Mouse (Mus musculus) lung, embryonic 15.5 days (tissue): ENCODE results near the gene Acadvl. TPM values are rescaled to one million over a fixed set of nuclear protein-coding genes. Genes with fewer than 3 reads are reported as not detected.
A peak's percentile ranks its signal among the peaks of the same experiment; 100 is the strongest.

Experiments used
- ATAC-seq: fragments of 200-750 bp; cut with Nextera tagmentation; 2 replicates; pipeline ENCODE4 v1.8.0; 2017; ENCODE audit warnings: moderate number of reproducible peaks, borderline replicate concordance; ENCODE audit not compliant: low FRiP score, low TSS enrichment; ENCODE audit errors: extremely low read depth
- H3K27ac ChIP-seq: fragments of 300-500 bp; sonication (generic); 2 replicates; pipeline ENCODE4 v1.5.1; 2015; ENCODE audit warnings: moderate library complexity, mild to moderate bottlenecking, inconsistent platforms
- H3K27me3 ChIP-seq: fragments of 300-500 bp; sonication (generic); 2 replicates; pipeline ENCODE4 v1.6.1; 2015; ENCODE audit warnings: inconsistent platforms
- H3K36me3 ChIP-seq: fragments of 300-500 bp; sonication (generic); 2 replicates; pipeline ENCODE4 v1.6.1; 2015; ENCODE audit warnings: inconsistent platforms
- H3K4me1 ChIP-seq: fragments of 300-500 bp; sonication (generic); 2 replicates; pipeline ENCODE4 v1.6.1; 2015; ENCODE audit warnings: inconsistent platforms
- H3K4me2 ChIP-seq: fragments of 300-500 bp; sonication (generic); 2 replicates; pipeline ENCODE4 v1.6.1; 2015; ENCODE audit warnings: inconsistent platforms, mild to moderate bottlenecking, moderate library complexity
- H3K4me3 ChIP-seq: fragments of 300-500 bp; sonication (generic); 2 replicates; pipeline ENCODE4 v1.5.1; 2015; ENCODE audit warnings: mild to moderate bottlenecking, inconsistent platforms
- H3K9ac ChIP-seq: fragments of 300-500 bp; sonication (generic); 2 replicates; pipeline ENCODE4 v1.6.1; 2015; ENCODE audit warnings: inconsistent platforms
- H3K9me3 ChIP-seq: fragments of 300-500 bp; sonication (generic); 2 replicates; pipeline ENCODE4 v1.6.1; 2016; ENCODE audit warnings: inconsistent platforms
- WGBS: fragments of 180-500 bp; shearing (Covaris S2); methylation state at CpG from one replicate; pipeline ENCODE4 v1.1.7; 2015; 5-methylcytosine and 5-hydroxymethylcytosine counted together
- polyA plus RNA-seq: library from polyadenylated mRNA; unstranded; fragments of >200 nt; fragmentation: Nextera tagmentation; extraction: Ambion mirVana; gene quantifications from 2 replicates; pipeline ENCODE4 v1.2.1, GENCODE M21; 2015

Gene Acadvl
- polyA plus RNA-seq, 1 experiment from 2014 or later: 81.3 TPM

DNA sequence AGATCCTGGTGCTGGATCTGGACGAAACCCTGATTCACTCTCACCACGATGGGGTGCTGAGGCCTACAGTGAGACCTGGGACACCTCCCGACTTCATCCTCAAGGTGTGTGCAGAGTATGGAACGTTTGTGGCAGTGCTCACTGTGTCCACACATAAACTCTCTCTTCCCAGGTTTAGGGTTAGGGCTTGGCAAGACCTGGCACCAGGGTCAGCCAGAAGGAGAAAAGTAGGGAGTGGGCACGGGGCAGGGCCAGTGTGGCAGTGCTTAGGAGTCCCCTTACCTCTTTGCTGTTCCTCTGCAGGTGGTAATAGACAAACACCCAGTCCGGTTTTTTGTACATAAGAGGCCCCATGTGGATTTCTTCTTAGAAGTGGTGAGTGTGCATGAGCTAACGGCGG, 30.8 kb downstream of the Acadvl start:
- 83% methylated on average over 8 of the region's 8 CpGs for WGBS
- Histone ChIP-seq H3K4me1 (peaks cover 25% of the 10 kb centered on the region), H3K27me3 (no peaks in the 10 kb centered on the region), H3K4me3 (no peak overlapping the region), H3K4me2 (no peak overlapping the region), H3K9ac (no peak overlapping the region), H3K36me3 (peaks cover 55% of the 10 kb centered on the region), H3K27ac (no peak overlapping the region), H3K9me3 (no peaks in the 10 kb centered on the region)
- no peak for ATAC-seq

DNA sequence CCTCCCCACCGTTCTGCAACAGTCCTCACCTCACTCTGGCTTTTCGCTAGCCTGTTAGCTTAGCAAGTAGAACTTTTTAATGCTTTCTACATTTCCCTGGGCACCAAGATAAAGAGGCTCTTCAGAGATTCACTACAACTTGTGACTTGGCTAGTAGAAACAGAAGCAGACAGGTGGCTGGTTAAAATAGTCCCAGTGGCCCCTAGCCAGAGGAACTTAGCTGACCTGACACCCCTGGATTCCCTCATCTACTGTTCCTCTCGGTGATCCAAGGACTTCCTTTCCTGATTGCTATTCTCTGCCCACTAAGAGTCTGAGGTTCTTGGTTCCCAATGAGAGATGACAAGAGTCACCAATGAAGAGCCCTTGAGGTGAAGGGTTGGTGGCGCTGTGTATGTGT, 31.8 kb downstream of the Acadvl start:
- ATAC-seq: no peak
- Histone ChIP-seq H3K27ac (no peak overlapping the region), H3K36me3 (peaks cover 50% of the 10 kb centered on the region), H3K9ac (peak overlapping the region; percentile 93; the same call in 1 of the 2 replicates), H3K9me3 (no peaks in the 10 kb centered on the region), H3K4me3 (peak overlapping the region; percentile 98), H3K4me1 (peaks cover 32% of the 10 kb centered on the region), H3K4me2 (peak overlapping the region; percentile 67), H3K27me3 (no peaks in the 10 kb centered on the region)
- WGBS: 72% methylated on average over 4 of the region's 4 CpGs

DNA sequence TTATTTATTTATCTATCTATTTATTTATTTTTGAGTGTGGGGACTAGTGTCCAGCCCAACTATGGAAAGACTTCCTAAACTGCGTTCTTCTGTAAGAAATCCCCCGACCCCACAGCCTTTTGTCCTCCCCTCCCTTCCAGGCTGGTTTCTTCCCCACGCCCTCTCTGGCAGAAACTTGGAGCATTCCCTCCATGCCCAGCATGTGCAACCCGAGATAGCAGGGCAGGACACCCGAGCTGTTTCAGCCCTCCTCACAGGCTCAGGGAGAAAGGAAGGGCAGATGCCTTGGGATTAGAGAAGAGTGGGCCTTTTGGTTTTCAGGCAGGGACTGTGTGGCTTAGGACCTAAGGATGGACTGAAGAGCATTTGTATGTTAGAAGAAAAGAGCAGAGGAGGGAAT, 32.3 kb downstream of the Acadvl start:
- no peak for ATAC-seq
- H3K36me3 ChIP-seq: peaks cover 49% of the 10 kb centered on the region
- WGBS: 20% methylated on average over 5 of the region's 5 CpGs

DNA sequence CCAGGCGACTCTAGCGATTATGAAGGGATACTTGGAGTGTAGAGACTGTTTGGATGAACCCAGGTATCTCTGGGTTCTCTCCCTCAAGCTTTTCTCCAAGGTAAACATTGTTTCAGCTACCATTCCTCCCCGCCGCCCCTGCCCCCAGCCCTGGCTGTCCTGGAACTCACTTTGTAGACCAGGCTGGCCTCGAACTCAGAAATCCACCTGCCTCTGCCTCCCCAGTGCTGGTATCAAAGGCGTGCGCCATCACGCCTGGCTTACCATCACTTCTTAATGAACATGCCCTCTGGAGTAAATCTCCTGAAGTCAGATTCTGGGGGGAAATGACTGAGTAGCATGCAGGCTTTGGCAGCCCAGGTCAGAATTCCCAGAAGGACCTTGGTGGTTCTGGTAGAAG, 33.0 kb downstream of the Acadvl start, which contains the start of gene Elp5:
Gene Elp5, minus strand, starts transcription at position 293 of the 400 bp plus-strand sequence.
- H3K4me3 ChIP-seq: peak within 1 kb of the TSS; percentile 98
- peak within 1 kb of the TSS; percentile 67 for H3K4me2 ChIP-seq
- no peaks in the 10 kb centered on the region for H3K9me3 ChIP-seq
- H3K27ac ChIP-seq: peak within 1 kb of the TSS; percentile 100
- 36% methylated on average over 8 of the region's 8 CpGs for WGBS
- peaks cover 32% of the 10 kb centered on the region for H3K4me1 ChIP-seq
- no peaks in the 10 kb centered on the region for H3K27me3 ChIP-seq
- ATAC-seq: no peak
- peak within 1 kb of the TSS; percentile 93 for H3K9ac ChIP-seq
- peaks cover 48% of the 10 kb centered on the region for H3K36me3 ChIP-seq

More for the DNA sequence above, 32.3 kb downstream of the Acadvl start:
- Histone ChIP-seq H3K4me3 (peak overlapping the region; percentile 98), H3K4me1 (peaks cover 32% of the 10 kb centered on the region), H3K27ac (no peak overlapping the region), H3K4me2 (peak overlapping the region; percentile 67), H3K9me3 (no peaks in the 10 kb centered on the region), H3K9ac (peak overlapping the region; percentile 93), H3K27me3 (no peaks in the 10 kb centered on the region)

DNA sequence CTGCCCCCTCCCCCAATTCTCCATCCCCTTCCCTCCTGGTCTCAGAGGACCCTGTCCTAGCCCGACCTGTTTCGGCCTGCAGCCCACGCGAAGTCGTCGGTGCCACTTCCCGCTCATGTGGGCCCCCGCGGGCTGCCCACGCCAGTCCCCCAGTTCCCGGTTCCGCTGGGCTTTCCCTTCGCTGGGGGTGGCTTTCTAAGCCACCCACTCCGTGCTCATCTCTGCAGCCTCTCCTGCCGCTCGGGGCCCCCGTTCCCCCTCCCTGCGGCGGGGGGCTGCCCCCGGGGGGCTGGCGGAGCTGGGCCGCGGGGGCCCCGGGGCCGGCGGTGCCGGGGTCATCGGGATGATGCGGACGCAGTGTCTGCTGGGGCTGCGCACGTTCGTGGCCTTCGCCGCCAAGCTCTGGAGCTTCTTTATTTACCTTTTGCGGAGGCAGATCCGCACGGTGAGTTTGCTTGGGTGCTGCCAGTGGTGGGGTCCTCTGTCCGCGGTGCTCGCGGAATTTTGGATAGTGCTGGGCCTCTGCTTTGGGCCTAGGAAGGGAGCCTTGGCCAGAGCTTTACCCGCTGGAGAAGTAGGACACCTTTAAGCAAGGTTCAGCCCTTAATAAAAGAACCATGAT, 34.0 kb downstream of the Acadvl start, which contains the start of gene Ctdnep1:
Gene Ctdnep1, plus strand, starts transcription at position 16 of the 622 bp plus-strand sequence.
- H3K9ac ChIP-seq: peak within 1 kb of the TSS; percentile 93
- H3K4me1 ChIP-seq: peaks cover 32% of the 10 kb centered on the region
- peak within 1 kb of the TSS; percentile 100 for H3K27ac ChIP-seq
- peaks cover 46% of the 10 kb centered on the region for H3K36me3 ChIP-seq
- H3K4me3 ChIP-seq: peak within 1 kb of the TSS; percentile 98
- H3K27me3 ChIP-seq: no peaks in the 10 kb centered on the region
- peak within 1 kb of the TSS; percentile 81 for H3K4me2 ChIP-seq
- H3K9me3 ChIP-seq: no peaks in the 10 kb centered on the region
- ATAC-seq: peak; percentile 46; the same call in 1 of the 2 replicates
- under 1% methylated on average over 41 of the region's 43 CpGs for whole genome bisulfite sequencing

DNA sequence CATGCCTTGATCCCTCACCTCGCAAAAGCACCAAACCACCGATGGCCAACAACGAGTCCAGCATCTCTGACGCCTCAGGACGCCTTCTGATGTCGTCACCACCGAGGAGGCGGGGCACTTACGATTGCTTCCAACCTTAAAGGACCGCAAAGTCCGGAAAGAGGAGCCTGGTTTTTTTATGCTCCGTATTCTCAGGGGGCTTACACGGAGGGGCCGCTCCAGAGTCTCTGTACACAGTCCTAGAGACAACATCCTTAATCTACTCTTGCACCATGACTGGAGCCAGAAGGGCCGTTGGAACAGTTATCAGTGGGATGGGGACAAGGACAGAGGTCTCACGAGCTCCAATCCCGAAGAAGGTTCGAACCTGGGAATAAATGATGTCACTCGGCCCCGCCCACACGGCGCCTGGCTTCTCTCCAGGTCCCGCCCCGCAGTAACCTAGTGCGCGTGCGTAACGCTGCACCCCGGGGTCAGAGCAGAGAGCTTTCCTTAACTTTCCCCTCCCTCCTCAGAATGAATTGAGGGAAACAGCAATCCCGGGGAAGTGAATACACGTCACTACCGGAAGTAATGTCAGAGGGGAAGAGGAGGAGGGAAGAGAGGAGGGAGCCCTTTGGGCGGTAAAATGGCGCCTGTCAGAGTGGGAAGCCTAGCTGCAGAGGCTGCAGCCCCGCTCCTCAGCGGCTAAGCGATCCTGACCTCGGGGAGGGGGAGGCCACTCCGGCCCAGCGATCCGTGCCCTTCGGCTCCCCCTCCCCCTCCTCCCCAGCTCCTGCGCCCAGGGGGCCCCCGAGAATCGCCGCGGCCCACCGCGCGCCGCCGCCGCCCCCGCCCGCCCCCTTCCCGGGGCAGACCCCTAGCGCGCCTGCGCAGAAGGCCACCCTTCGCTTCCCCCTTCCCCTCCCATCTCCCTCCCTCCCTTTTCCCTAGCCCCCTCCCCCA, 34.7 kb downstream of the Acadvl start:
- Histone ChIP-seq H3K9me3 (no peaks in the 10 kb centered on the region), H3K27ac (peak overlapping the region; percentile 100), H3K4me3 (peak overlapping the region; percentile 98), H3K4me2 (peak overlapping the region; percentile 81), H3K27me3 (no peaks in the 10 kb centered on the region), H3K36me3 (peaks cover 45% of the 10 kb centered on the region), H3K4me1 (peaks cover 32% of the 10 kb centered on the region), H3K9ac (peak overlapping the region; percentile 93)
- WGBS: under 1% methylated on average over 41 of the region's 60 CpGs
- ATAC-seq: peak; percentile 95

DNA sequence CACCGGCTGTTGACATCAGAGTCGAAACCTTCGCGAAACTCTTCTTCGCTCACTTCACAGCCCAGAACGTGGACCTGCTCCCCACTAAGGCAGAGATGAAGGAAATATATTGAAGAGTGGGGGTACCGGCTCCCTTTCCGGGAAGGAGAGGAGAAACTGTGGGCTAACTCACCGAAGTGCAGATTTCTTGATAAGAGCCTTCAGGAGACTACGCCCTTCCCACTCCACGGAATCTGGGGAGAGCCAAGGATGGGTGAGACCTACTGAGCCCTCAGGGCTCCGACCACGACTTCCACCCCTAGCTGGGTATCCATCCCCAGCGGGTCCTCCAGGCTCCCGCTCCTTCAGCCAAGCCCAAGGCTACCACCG, 35.4 kb downstream of the Acadvl start:
- peak overlapping the region; percentile 100 for H3K27ac ChIP-seq
- H3K36me3 ChIP-seq: peaks cover 45% of the 10 kb centered on the region
- WGBS: 2% methylated on average over 16 of the region's 16 CpGs
- peak overlapping the region; percentile 81 for H3K9ac ChIP-seq
- H3K4me2 ChIP-seq: peak overlapping the region; percentile 81
- H3K4me3 ChIP-seq: peak overlapping the region; percentile 98
- H3K9me3 ChIP-seq: no peaks in the 10 kb centered on the region
- no peak; the same call in 1 of the 2 replicates for ATAC-seq
- peaks cover 32% of the 10 kb centered on the region for H3K4me1 ChIP-seq
- H3K27me3 ChIP-seq: no peaks in the 10 kb centered on the region

DNA sequence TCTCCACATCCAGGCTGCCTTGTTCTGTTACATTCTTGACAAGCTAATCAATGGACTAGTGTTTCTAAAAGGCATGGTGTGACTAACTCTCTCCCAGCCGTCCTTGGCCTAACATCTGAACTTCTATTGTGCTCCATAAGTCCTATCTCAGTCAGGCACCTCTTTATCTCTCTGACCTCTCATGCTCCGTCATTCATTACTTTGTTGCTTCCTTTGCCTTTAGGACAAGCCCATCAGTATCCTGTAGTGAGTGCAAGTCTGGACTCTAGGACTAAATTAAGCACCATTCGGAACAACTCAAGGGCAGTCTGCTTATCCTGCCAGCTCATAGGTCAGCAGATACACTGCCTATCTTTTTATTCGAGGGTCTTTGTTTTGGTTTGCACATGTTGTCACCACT, 38.9 kb downstream of the Acadvl start:
- 79% methylated on average over 4 of the region's 4 CpGs for WGBS
- no peak overlapping the region for H3K27ac ChIP-seq
- H3K27me3 ChIP-seq: no peaks in the 10 kb centered on the region
- ATAC-seq: no peak
- H3K4me3 ChIP-seq: no peak overlapping the region
- no peak overlapping the region for H3K4me2 ChIP-seq
- peaks cover 10% of the 10 kb centered on the region for H3K4me1 ChIP-seq
- H3K9me3 ChIP-seq: no peaks in the 10 kb centered on the region
- peaks cover 57% of the 10 kb centered on the region for H3K36me3 ChIP-seq
- no peak overlapping the region for H3K9ac ChIP-seq

DNA sequence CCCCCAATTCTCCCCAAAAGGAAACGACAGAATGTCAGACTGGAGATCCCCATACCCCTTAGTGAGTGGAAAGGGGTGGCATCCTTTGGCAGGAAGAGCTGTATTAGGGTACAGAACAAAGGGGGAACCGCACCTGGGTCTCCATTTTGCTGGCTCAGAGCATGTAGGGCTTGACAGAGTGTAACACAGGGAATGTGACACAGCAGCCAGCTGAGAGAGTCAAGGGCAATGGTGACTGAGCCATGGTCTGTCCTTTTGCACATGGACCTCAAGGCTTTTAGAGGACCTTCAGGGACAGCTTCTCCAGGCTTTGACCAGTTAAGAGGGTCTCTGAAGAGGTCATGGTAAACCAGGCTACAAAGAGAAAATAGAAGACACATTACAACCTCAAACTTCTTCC, 40.3 kb downstream of the Acadvl start:
- Histone ChIP-seq H3K9me3 (no peaks in the 10 kb centered on the region), H3K27me3 (no peaks in the 10 kb centered on the region), H3K4me2 (no peak overlapping the region), H3K4me3 (no peak overlapping the region), H3K4me1 (peaks cover 10% of the 10 kb centered on the region), H3K27ac (no peak overlapping the region), H3K36me3 (peaks cover 65% of the 10 kb centered on the region), H3K9ac (no peak overlapping the region)
- ATAC-seq: no peak
- 91% methylated on average over 2 of the region's 2 CpGs for WGBS

DNA sequence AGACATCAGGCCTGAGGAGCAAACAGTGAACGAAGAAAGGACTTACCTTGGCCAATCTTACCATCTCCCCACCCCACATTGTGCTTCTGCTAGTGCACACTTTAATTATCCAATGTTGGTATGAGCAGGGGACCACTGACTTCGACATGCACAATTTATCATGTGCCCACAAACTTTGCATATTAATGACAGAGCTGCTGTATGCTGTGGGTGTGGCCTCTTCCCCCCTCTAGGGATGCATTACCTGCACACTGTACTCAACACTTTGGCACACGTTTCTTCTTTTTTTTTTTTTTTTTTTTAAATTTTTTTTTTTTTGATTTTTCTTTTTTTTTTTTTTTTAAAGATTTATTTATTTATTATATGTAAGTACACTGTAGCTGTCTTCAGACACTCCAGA, 44.4 kb downstream of the Acadvl start:
- Histone ChIP-seq H3K36me3 (peaks cover 56% of the 10 kb centered on the region), H3K4me1 (peaks cover 5% of the 10 kb centered on the region; the same call in 1 of the 2 replicates), H3K9me3 (no peaks in the 10 kb centered on the region), H3K9ac (no peak overlapping the region), H3K4me3 (no peak overlapping the region), H3K27ac (no peak overlapping the region), H3K4me2 (no peak overlapping the region), H3K27me3 (peaks cover 19% of the 10 kb centered on the region)
- no peak for ATAC-seq
- 62% methylated on average over 3 of the region's 3 CpGs for WGBS

DNA sequence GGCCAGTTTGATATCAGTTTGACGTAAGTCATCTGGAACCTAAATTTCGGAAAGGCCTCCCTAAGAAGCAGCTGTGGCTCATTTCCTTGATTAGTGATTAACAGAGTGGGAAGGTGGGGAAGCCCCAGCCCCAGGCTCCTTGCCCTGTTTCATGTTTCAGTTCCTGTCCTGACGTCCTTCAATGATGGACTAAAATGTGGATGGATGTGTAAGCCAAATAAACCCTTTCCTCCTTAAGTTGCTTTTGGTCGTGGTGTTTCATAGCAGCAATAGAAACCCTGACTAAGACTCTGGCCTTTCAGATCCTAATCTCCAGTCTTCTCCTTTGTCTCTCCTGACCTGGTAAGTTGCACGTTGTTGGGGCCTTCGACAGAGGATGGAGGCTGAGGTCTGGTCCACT, 45.0 kb downstream of the Acadvl start:
- WGBS: 73% methylated on average over 6 of the region's 6 CpGs
- Histone ChIP-seq H3K4me2 (no peak overlapping the region), H3K9me3 (no peaks in the 10 kb centered on the region), H3K4me3 (no peak overlapping the region), H3K9ac (no peak overlapping the region), H3K4me1 (peaks cover 8% of the 10 kb centered on the region; the same call in 1 of the 2 replicates), H3K27me3 (peaks cover 24% of the 10 kb centered on the region), H3K36me3 (peaks cover 53% of the 10 kb centered on the region), H3K27ac (no peak overlapping the region)
- no peak for ATAC-seq

DNA sequence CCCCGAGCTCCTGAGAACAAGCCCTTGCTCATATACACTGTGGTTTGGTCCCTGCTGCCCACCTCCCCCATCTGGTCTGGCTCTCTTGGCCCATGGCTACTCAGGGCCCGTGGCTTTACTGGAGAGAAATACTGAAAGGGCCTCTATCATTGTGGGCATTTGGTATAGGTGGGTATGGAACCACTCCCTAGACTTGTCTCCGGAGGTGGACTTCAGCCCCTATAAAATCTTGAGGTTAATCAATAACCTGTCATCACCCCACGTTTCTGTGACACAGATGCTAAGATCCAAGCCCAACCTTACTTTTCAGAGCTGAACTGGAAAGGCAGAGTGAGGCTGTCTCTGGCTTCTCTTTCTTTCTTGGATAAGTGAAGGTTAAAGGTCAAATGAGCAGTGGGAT, 46.4 kb downstream of the Acadvl start:
- Histone ChIP-seq H3K27me3 (peaks cover 39% of the 10 kb centered on the region), H3K4me3 (no peak overlapping the region), H3K36me3 (peaks cover 40% of the 10 kb centered on the region), H3K27ac (no peak overlapping the region), H3K9me3 (no peaks in the 10 kb centered on the region), H3K4me2 (no peak overlapping the region), H3K9ac (no peak overlapping the region), H3K4me1 (peaks cover 8% of the 10 kb centered on the region; the same call in 1 of the 2 replicates)
- WGBS: 77% methylated on average over 4 of the region's 4 CpGs
- ATAC-seq: no peak
